Mouse (Mus musculus) G1E (cell line): ENCODE measurements around the gene Dpm2. TPM values are rescaled to one million over a fixed set of nuclear protein-coding genes. Genes with fewer than 3 reads are reported as not detected.
A peak's percentile ranks its signal among the peaks of the same experiment; 100 is the strongest.

Source experiments
- ATAC-seq: 2 replicates; pipeline ENCODE4 v1.8.0; 2016; ENCODE audit warnings: mild to moderate bottlenecking; ENCODE audit not compliant: insufficient number of reproducible peaks, poor library complexity, low FRiP score, severe bottlenecking; ENCODE audit errors: extremely low read depth
- DNase-seq: peaks from one replicate; pipeline ENCODE4 v3.0.0; 2012; ENCODE audit warnings: low spot score
- H3K27me3 ChIP-seq: 2 replicates; pipeline ENCODE4 v1.6.1; 2012; ENCODE audit warnings: mild to moderate bottlenecking, low read length, inconsistent platforms; ENCODE audit not compliant: insufficient read depth
- H3K36me3 ChIP-seq: replicated peaks from 2 replicates; pipeline ENCODE3; 2012; ENCODE audit warnings: mild to moderate bottlenecking, inconsistent platforms
- H3K4me1 ChIP-seq: 2 replicates; pipeline ENCODE4 v1.6.1; 2012; ENCODE audit warnings: low read depth, low read length, inconsistent platforms, mixed read lengths; ENCODE audit not compliant: insufficient read depth
- H3K4me3 ChIP-seq: 2 replicates; pipeline ENCODE4 v1.5.1; 2012; ENCODE audit warnings: low read depth, mild to moderate bottlenecking, inconsistent platforms, low read length, moderate library complexity, mixed read lengths
- H3K9me3 ChIP-seq: replicated peaks from 2 replicates; pipeline ENCODE4 v1.6.1; 2012; ENCODE audit warnings: inconsistent platforms
- CTCF ChIP-seq: IDR thresholded peaks from 2 replicates; pipeline ENCODE4 v1.5.1; 2012; ENCODE audit warnings: low read depth, low read length, inconsistent platforms, mixed read lengths
- GATA1 ChIP-seq: IDR thresholded peaks from 2 replicates; pipeline ENCODE4 v1.6.1; 2012; ENCODE audit warnings: borderline replicate concordance, low read length, inconsistent platforms, mixed read lengths
- GATA2 ChIP-seq: IDR thresholded peaks from 2 replicates; pipeline ENCODE4 v1.6.1; 2012; ENCODE audit warnings: low read depth, low read length, inconsistent platforms, borderline replicate concordance
- POLR2AphosphoS5 ChIP-seq: IDR thresholded peaks from 2 replicates; pipeline ENCODE4 v1.6.1; 2012; ENCODE audit warnings: low read depth, low read length, inconsistent platforms; ENCODE audit not compliant: insufficient replicate concordance
- TAL1 ChIP-seq: conservative IDR thresholded peaks from 2 replicates; pipeline ENCODE4 v1.6.1; 2012; ENCODE audit warnings: low read depth, low read length, inconsistent platforms, mixed read lengths
- polyA plus RNA-seq: library from polyadenylated mRNA; stranded (reverse); fragments of >175 nt; gene quantifications from 2 replicates; pipeline ENCODE4 v1.2.3, GENCODE M21; 2012
- total RNA-seq, 2 experiments: library from RNA; stranded (forward) in 1 of 2; stranded (reverse) in 1 of 2; fragments of 200-1000 nt in 1 of 2; fragments of >200 nt in 1 of 2; fragmentation: Nextera tagmentation in 1 of 2; gene quantifications; 2 replicates each; pipeline ENCODE4 v1.2.3; 2014 to 2017

The Dpm2 gene
- total and polyA plus RNA-seq, 3 experiments = 9.4 to 74.6 (median 59.3) TPM

DNA sequence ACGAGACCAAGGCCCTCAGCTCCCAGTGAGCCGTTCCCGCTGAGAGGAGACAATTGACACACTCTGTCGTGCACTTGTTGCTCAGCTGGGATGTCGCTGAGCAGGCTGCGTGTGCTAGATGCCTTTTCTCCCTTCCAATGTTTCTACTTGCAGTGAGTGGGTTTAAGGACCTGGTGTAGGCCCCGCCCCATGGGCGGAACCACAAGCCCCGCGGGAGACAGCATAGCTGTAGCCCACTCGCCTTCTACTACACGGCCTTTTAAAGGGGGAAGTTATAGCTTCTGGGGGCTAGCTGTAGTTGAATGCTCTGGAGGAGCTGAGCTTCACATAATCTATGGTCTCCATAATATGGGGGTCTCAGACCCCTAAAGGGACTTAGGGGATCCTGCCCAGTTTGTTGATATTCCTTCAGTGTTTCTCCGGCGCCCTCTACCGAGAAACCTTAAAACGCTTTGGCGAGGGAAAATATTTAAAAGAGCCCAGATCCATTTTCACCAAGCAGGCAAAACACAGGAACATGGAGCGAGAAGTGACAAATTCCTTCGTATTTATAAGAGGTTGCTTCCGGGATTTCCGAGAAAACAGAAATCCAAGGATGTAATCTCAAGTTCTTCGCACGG, 40.1 kb downstream of the Dpm2 start:
- ATAC-seq (no peak), DNase-seq (peak; percentile 52)
- Histone ChIP-seq H3K4me1 (peaks cover 63% of the 10 kb centered on the region), H3K27me3 (no peaks in the 10 kb centered on the region), H3K36me3 (peaks cover 57% of the 10 kb centered on the region), H3K4me3 (peak overlapping the region; percentile 60; the same call in 1 of the 2 replicates), H3K9me3 (no peaks in the 10 kb centered on the region)
- TF ChIP-seq POLR2AphosphoS5 (no peak), TAL1 (no peak), GATA2 (no peak), GATA1 (no peak), CTCF (no peak)

- ATAC-seq (no peak), DNase-seq (no peak)
- H3K4me3 ChIP-seq = no peak overlapping the region
- H3K36me3 ChIP-seq = peaks cover 72% of the 10 kb centered on the region
- no peaks in the 10 kb centered on the region for H3K9me3 ChIP-seq
- no peaks in the 10 kb centered on the region for H3K27me3 ChIP-seq
- TF ChIP-seq GATA1 = no peak
- TF ChIP-seq GATA2 = no peak
- no peak for TF ChIP-seq TAL1
- no peak for TF ChIP-seq POLR2AphosphoS5
- no peak for TF ChIP-seq CTCF
- peaks cover 53% of the 10 kb centered on the region for H3K4me1 ChIP-seq
These were observed 41.6 kb downstream of the Dpm2 start for GRCm38 (mm10) chr2:32612274-32612673.

DNA sequence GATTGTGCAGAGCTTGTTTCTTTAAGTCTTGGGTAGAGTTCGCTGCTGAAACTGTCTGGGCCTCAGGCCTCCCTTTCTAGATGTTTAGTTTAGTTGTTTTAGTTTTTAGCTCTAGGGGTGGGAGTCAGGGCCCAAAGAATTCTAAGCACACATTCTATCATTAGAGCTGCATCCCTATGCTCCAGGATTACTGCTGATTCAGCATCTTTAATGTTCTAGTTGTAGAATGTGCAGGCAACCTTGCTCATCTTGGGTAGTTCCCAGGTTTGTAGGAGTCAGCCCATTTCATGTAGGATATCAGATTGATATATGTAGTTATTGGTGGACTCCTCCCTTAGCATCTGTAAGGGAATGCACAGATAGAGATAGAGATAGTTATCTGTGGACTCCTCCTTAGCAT, 46.5 kb downstream of the Dpm2 start:
- Histone ChIP-seq H3K36me3 (peaks cover 96% of the 10 kb centered on the region), H3K9me3 (peaks cover 3% of the 10 kb centered on the region), H3K4me1 (peaks cover 23% of the 10 kb centered on the region), H3K4me3 (no peak overlapping the region), H3K27me3 (no peaks in the 10 kb centered on the region)
- DNase-seq (no peak), ATAC-seq (no peak)
- TF ChIP-seq GATA2 (no peak), CTCF (no peak), POLR2AphosphoS5 (no peak), GATA1 (no peak), TAL1 (no peak)

- peaks cover 96% of the 10 kb centered on the region for H3K36me3 ChIP-seq
- no peak overlapping the region for H3K4me3 ChIP-seq
- H3K4me1 ChIP-seq = peaks cover 21% of the 10 kb centered on the region
- TF ChIP-seq POLR2AphosphoS5 (no peak), CTCF (peak; percentile 25; the same call in 1 of the 2 replicates), TAL1 (no peak), GATA2 (no peak), GATA1 (no peak)
- DNase-seq (no peak), ATAC-seq (no peak)
- H3K27me3 ChIP-seq = no peaks in the 10 kb centered on the region
- peaks cover 3% of the 10 kb centered on the region for H3K9me3 ChIP-seq
These were observed 46.9 kb downstream of the Dpm2 start for GRCm38 (mm10) chr2:32617601-32618000.

DNA sequence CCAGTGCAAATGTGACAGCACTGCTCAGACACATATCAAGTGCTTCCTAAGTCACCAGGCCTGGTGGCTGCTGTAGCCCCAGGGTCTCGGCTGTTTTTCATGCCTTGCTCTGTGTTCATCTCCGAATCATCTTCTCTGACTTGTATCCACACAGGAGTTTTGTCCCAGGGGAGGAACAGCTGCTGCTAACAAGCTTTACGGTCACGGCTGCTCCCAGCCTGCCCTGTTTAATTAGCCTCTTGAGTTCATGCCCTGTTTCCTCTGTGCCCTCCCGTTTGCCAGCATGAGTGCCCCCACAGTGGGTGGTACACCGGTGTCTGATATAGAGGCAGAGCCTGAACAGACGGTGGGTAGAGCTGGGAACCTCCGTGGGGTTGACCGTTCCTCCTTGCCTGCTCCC, 47.4 kb downstream of the Dpm2 start:
- no peaks in the 10 kb centered on the region for H3K27me3 ChIP-seq
- peaks cover 21% of the 10 kb centered on the region for H3K4me1 ChIP-seq
- H3K9me3 ChIP-seq = peaks cover 3% of the 10 kb centered on the region
- ATAC-seq (no peak), DNase-seq (no peak)
- peaks cover 93% of the 10 kb centered on the region for H3K36me3 ChIP-seq
- TF ChIP-seq GATA1 (no peak), POLR2AphosphoS5 (no peak), TAL1 (no peak), GATA2 (no peak), CTCF (no peak)
- H3K4me3 ChIP-seq = no peak overlapping the region

DNA sequence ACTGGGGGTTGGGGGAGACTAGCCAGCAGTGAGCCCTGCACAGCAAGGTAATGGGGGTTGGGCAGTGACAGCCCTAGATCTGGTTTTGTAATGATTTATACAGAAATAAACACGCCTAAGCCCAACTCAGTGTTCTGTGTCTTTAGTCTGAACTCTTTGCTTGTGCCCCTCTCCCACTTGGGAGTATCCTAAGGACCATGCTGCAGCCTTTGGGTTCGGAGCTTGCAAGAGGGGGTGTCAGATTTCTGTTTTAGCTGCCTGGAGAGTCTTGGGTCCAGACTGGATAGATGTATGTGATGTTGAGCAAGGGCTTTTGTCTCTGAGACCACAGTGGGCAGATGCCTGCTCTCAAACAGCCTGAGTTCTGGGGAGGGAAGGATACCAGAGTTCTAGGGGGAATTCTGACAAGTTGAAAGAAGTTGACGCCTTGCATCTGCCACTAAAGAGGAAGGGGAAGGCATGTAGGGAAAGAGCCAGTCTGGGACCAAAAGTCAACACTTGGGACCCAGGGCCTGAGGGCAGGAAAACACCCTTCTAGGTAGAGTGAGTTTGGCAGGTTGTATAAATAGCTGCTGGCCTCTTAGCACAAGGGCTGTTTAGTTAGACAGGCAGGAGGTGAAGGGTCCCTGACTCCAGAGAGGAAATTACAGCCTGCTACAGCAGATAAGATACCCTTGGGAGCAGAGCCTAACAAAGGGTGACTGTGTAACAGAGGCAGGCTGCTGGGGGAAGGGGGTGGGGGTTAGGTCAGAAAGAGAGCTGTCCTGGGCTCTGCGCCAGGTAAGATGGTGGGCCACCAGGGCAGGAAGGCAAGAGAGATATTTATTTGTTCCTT, 50.2 kb downstream of the Dpm2 start:
- ATAC-seq = no peak
- H3K4me3 ChIP-seq = no peak overlapping the region
- DNase-seq = peak; percentile 48
- peaks cover 69% of the 10 kb centered on the region for H3K36me3 ChIP-seq
- peaks cover 13% of the 10 kb centered on the region for H3K27me3 ChIP-seq
- peaks cover 3% of the 10 kb centered on the region for H3K9me3 ChIP-seq
- TF ChIP-seq TAL1 = no peak
- no peak for TF ChIP-seq CTCF
- no peak for TF ChIP-seq GATA1
- no peak for TF ChIP-seq POLR2AphosphoS5
- peaks cover 26% of the 10 kb centered on the region for H3K4me1 ChIP-seq
